ENCODE assay signal across 9 mouse cellular contexts in the genomic region with DNA sequence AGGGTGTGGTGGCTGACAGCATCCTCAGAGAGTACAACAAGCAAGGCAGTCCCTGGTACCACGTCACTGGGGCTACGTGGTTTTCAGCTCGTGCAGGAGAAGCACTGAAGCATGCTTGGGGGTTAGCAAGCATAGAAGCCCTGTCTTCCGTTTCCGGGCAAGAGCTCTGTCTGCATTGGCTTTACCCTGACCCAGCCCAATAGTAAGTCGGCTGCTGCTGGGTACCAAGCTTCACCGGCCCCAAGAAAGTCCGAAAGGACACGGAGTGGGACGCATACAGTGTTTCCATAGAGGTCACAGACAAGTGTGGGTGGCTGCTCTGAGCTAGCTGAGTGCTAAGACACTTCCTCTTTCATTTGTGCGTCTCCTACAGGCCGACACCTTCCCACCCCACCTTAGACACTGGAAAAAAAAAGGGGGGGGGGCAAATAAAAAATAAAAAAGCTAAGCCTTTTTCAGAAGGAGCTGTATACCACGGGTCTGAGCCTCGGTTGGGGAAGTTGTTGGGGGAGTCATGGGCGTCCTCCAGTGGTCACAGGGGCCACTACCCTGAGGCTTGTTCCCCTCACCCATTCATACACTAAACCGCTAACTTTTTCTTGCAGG. TPM values are rescaled to one million over a fixed set of nuclear protein-coding genes. Genes with fewer than 3 reads are reported as not detected.
DNase-seq lines count a peak whose midpoint lies in the region; ATAC-seq lines count a peak whose summit lies in the region.
"Had no signal": no experiment of that assay in that cellular context is flagged by ENCODE, and none has a peak within 500 bp of the region (broad histone marks: within the 10 kb centered on the region; RNA-seq: fewer than 3 reads in every experiment).

No protein-coding gene starts in this region.

- H3K9ac ChIP-seq in heart, embryonic 16.5 days (ENCODE audit: low read length) = no peak overlapping the region

- no peaks in the 10 kb centered on the region for H3K27me3 ChIP-seq in heart, embryonic 16.5 days (ENCODE audit: control insufficient read depth, insufficient read depth, low read length)

- peak overlapping the region; percentile 31 for H3K4me2 ChIP-seq in heart, embryonic 16.5 days (ENCODE audit: low read depth, low read length)

- DNase-seq in heart, postnatal 4 days = no peak
- peak; percentile 74 for DNase-seq in MN1 (ENCODE audit: low spot score)
- DNase-seq in lung, adult 18-20 months = peak; percentile 53 to 56
- DNase-seq in spleen, postnatal 4 days (ENCODE audit: low spot score in 2 of 2) = peak; percentile 52 to 70
- DNase-seq in adrenal gland, adult (ENCODE audit: inconsistent age in 2 of 2, low spot score in 1 of 2) = no peak
- no peak for DNase-seq in frontal cortex, postnatal 10 days (ENCODE audit: low spot score in 2 of 2)
- DNase-seq in frontal cortex, postnatal 25 days (ENCODE audit: low spot score in 2 of 2) = no peak
- DNase-seq: layer of hippocampus, adult 9-11 months had no signal

- WGBS in heart, embryonic 16.5 days = 41% methylated on average over 16 of the region's 16 CpGs

- H3K4me3 ChIP-seq in heart, embryonic 16.5 days (ENCODE audit: low read length) = no peak overlapping the region

- peaks cover 3% of the 10 kb centered on the region; the same call in 1 of the 2 replicates for H3K9me3 ChIP-seq in heart, embryonic 16.5 days (replicated peaks; ENCODE audit: control insufficient read depth, low read length)

- peak; percentile 38; the same call in 1 of the 2 replicates for ATAC-seq in heart, embryonic 16.5 days (replicated peaks; ENCODE audit: extremely low read depth, insufficient read depth, low FRiP score)

- no peaks in the 10 kb centered on the region for H3K36me3 ChIP-seq in heart, embryonic 16.5 days (ENCODE audit: control insufficient read depth, insufficient read depth)

- H3K27ac ChIP-seq in heart, embryonic 16.5 days (ENCODE audit: low read length) = no peak overlapping the region

- H3K4me1 ChIP-seq in heart, embryonic 16.5 days (ENCODE audit: control insufficient read depth, insufficient read depth, low read length) = no peaks in the 10 kb centered on the region

RNA-seq across cellular contexts. Expression of gene Amz2, which starts 5.7 kb away (rescaled TPM):
- polyA plus RNA-seq in heart, embryonic 16.5 days (2015; fragmentation: Nextera tagmentation; extraction: Ambion mirVana) = 34.9 and 39.8 TPM in 2 replicates
- total RNA-seq in heart, postnatal 4 days (2021) = 10 to 100 TPM; 46.9 to 49.4 TPM

RNA-seq across cellular contexts. Expression of gene 9930022D16Rik, which starts 6.3 kb away (rescaled TPM):
- not detected in 2 replicates for polyA plus RNA-seq in heart, embryonic 16.5 days (2015; fragmentation: Nextera tagmentation; extraction: Ambion mirVana)
- total RNA-seq in heart, postnatal 4 days (2021) = not detected

RNA-seq across cellular contexts. Expression of gene Arsg, which starts 53.1 kb away (rescaled TPM):
- polyA plus RNA-seq in heart, embryonic 16.5 days (2015; fragmentation: Nextera tagmentation; extraction: Ambion mirVana) = 3.6 TPM in 2 replicates
- 1 to 10 TPM; 5.2 to 6.1 TPM for total RNA-seq in heart, postnatal 4 days (2021)

RNA-seq across cellular contexts. Expression of gene Slc16a6, which starts 53.3 kb away (rescaled TPM):
- 5.2 and 7.0 TPM in 2 replicates for polyA plus RNA-seq in heart, embryonic 16.5 days (2015; fragmentation: Nextera tagmentation; extraction: Ambion mirVana)
- 10 to 100 TPM; 17.9 to 22.6 TPM for total RNA-seq in heart, postnatal 4 days (2021)

RNA-seq across cellular contexts. Expression of gene Gna13, which starts 57.4 kb away (rescaled TPM):
- 20.7 and 21.6 TPM in 2 replicates for polyA plus RNA-seq in heart, embryonic 16.5 days (2015; fragmentation: Nextera tagmentation; extraction: Ambion mirVana)
- 10 to 100 TPM; 42.7 to 49.0 TPM for total RNA-seq in heart, postnatal 4 days (2021)

Comparison
In these comparisons a context has a peak if more than half of its experiments do, and no peak if none do; other contexts are left out.
1. DNase-seq: peak in MN1 (single experiment), lung, adult 18-20 months (2 of 2) and spleen, postnatal 4 days (2 of 2); none in heart, postnatal 4 days (single experiment), adrenal gland, adult (0 of 2), frontal cortex, postnatal 10 days (0 of 2) and frontal cortex, postnatal 25 days (0 of 2).